Mouse (Mus musculus) midbrain, postnatal 0 days (tissue): ENCODE results near the gene Trpc1. TPM values are rescaled to one million over a fixed set of nuclear protein-coding genes. Genes with fewer than 3 reads are reported as not detected.

Source experiments
- ATAC-seq: fragments of 200-750 bp; cut with Nextera tagmentation; 2 replicates; pipeline ENCODE4 v1.8.0; 2017; ENCODE audit warnings: moderate number of reproducible peaks, mild to moderate bottlenecking, moderate TSS enrichment, moderate library complexity; ENCODE audit not compliant: low FRiP score
- DNase-seq: peaks from one replicate; pipeline ENCODE4 v3.0.0-alpha.2; 2015; ENCODE audit warnings: low spot score
- H3K27ac ChIP-seq: fragments of 300-500 bp; sonication (generic); 2 replicates; pipeline ENCODE4 v1.5.1; 2014; ENCODE audit warnings: low read depth, mild to moderate bottlenecking, low read length, mixed read lengths
- H3K27me3 ChIP-seq: fragments of 300-500 bp; sonication (generic); 2 replicates; pipeline ENCODE4 v1.6.1; 2014; ENCODE audit warnings: low read length, control low read depth, mixed read lengths; ENCODE audit not compliant: insufficient read depth
- H3K36me3 ChIP-seq: fragments of 300-500 bp; sonication (generic); 2 replicates; pipeline ENCODE4 v1.6.1; 2014; ENCODE audit warnings: low read length, control low read depth, mixed read lengths; ENCODE audit not compliant: insufficient read depth
- H3K4me1 ChIP-seq: fragments of 300-500 bp; sonication (generic); 2 replicates; pipeline ENCODE4 v1.6.1; 2014; ENCODE audit warnings: mild to moderate bottlenecking, control low read depth, antibody characterized with exemption, low read length, mixed read lengths; ENCODE audit not compliant: insufficient read depth
- H3K4me2 ChIP-seq: fragments of 300-500 bp; sonication (generic); 2 replicates; pipeline ENCODE4 v1.6.1; 2014; ENCODE audit warnings: low read depth, mild to moderate bottlenecking, low read length, mixed read lengths; ENCODE audit not compliant: poor library complexity, severe bottlenecking
- H3K4me3 ChIP-seq: fragments of 300-500 bp; sonication (generic); 2 replicates; pipeline ENCODE4 v1.5.1; 2014; ENCODE audit warnings: low read depth, mild to moderate bottlenecking, low read length, moderate library complexity
- H3K9ac ChIP-seq: fragments of 300-500 bp; sonication (generic); replicated peaks from 2 replicates; pipeline ENCODE4 v1.6.1; 2014; ENCODE audit warnings: mild to moderate bottlenecking, low read length, moderate library complexity, mixed read lengths; ENCODE audit not compliant: poor library complexity, severe bottlenecking
- H3K9me3 ChIP-seq: fragments of 300-500 bp; sonication (generic); 2 replicates; pipeline ENCODE4 v1.6.1; 2016; ENCODE audit warnings: low read length, control low read depth
- CTCF ChIP-seq: IDR thresholded peaks from 2 replicates; pipeline ENCODE4 v1.5.1; 2016; ENCODE audit warnings: antibody characterized with exemption, mild to moderate bottlenecking
- WGBS: fragments of 180-500 bp; shearing (Covaris S2); extraction: QIAGEN DNeasy Blood & Tissue Kit; methylation state at CpG from one replicate; pipeline ENCODE4 v1.1.7; 2014; 5-methylcytosine and 5-hydroxymethylcytosine counted together
- polyA plus RNA-seq: library from polyadenylated mRNA; unstranded; fragments of >200 nt; fragmentation: Nextera tagmentation; extraction: Ambion mirVana; gene quantifications from 2 replicates; pipeline ENCODE4 v1.2.1, GENCODE M21; 2015
- total RNA-seq: library from RNA; depleted of rRNA; stranded (reverse); fragments of >200 nt; gene quantifications from 2 replicates; pipeline ENCODE4 v1.2.3, GENCODE M21; 2014; rRNA removed

Trpc1 gene
- total RNA-seq (22.3 and 25.0 TPM in 2 replicates), polyA plus RNA-seq (5.4 and 7.1 TPM in 2 replicates)

DNA sequence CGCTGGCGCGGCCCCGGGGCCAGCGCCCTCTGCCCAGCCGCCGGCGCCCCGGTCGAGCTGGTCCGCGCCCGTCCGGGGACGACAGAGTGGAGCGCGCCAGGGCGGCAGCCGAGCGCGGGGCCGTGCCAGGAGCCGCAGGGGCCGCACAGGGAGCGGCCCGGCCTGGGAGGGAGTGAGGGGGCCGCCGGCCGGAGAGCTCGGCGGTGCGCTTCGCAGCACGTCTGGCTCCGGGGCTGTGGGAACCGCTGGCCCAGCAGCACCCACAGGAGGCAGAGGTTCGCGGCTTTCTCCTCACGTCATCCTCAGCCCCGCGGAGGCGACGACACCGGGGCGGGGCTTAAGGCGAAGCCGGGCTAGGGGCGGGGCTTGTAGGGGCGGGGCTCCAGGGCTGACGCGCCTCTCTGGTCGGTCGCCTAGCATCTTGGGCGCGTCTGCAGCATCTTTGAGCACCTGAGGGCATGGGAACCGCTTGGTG, at the start of gene Trpc1:
Gene Trpc1 (minus strand): TSS at position 339 of the 475 bp plus-strand sequence.
- peak; percentile 96 for ATAC-seq
- under 1% methylated on average over 36 of the region's 56 CpGs for WGBS

GRCm38 (mm10) chr9:95796323-95796722, 46.1 kb upstream of the Trpc1 start:
- Histone ChIP-seq H3K36me3 (no peaks in the 10 kb centered on the region), H3K27ac (no peak overlapping the region), H3K9ac (no peak overlapping the region), H3K9me3 (no peaks in the 10 kb centered on the region), H3K4me1 (no peaks in the 10 kb centered on the region), H3K4me3 (no peak overlapping the region), H3K4me2 (no peak overlapping the region), H3K27me3 (no peaks in the 10 kb centered on the region)
- DNase-seq (no peak), ATAC-seq (no peak)
- 90% methylated on average over 2 of the region's 2 CpGs for WGBS
- no peak for TF ChIP-seq CTCF

More for the DNA sequence above, at the start of gene Trpc1:
- H3K4me1 ChIP-seq, result no peaks in the 10 kb centered on the region
- peak within 1 kb of the TSS; percentile 55 for H3K27ac ChIP-seq
- H3K4me3 ChIP-seq, result peak within 1 kb of the TSS; percentile 99
- 0 out of 2 replicates have a peak, but pooled peaks have one; percentile 5 for TF ChIP-seq CTCF
- peak within 1 kb of the TSS; percentile 88 for H3K4me2 ChIP-seq
- H3K36me3 ChIP-seq, result no peaks in the 10 kb centered on the region
- peak within 1 kb of the TSS; percentile 97 for H3K9ac ChIP-seq
- no peaks in the 10 kb centered on the region for H3K9me3 ChIP-seq
- DNase-seq, result peak; percentile 90
- H3K27me3 ChIP-seq, result no peaks in the 10 kb centered on the region

- H3K27me3 ChIP-seq, result no peaks in the 10 kb centered on the region
- no peak for TF ChIP-seq CTCF
- H3K4me2 ChIP-seq, result no peak overlapping the region
- H3K4me3 ChIP-seq, result no peak overlapping the region
- DNase-seq, result no peak
- H3K9me3 ChIP-seq, result no peaks in the 10 kb centered on the region
- H3K9ac ChIP-seq, result no peak overlapping the region
- H3K4me1 ChIP-seq, result no peaks in the 10 kb centered on the region
- H3K36me3 ChIP-seq, result no peaks in the 10 kb centered on the region
- no peak overlapping the region for H3K27ac ChIP-seq
- ATAC-seq, result no peak
- 31% methylated on average over 5 of the region's 5 CpGs for WGBS
Observed at GRCm38 (mm10) chr9:95795844-95796243, 45.7 kb upstream of the Trpc1 start.

DNA sequence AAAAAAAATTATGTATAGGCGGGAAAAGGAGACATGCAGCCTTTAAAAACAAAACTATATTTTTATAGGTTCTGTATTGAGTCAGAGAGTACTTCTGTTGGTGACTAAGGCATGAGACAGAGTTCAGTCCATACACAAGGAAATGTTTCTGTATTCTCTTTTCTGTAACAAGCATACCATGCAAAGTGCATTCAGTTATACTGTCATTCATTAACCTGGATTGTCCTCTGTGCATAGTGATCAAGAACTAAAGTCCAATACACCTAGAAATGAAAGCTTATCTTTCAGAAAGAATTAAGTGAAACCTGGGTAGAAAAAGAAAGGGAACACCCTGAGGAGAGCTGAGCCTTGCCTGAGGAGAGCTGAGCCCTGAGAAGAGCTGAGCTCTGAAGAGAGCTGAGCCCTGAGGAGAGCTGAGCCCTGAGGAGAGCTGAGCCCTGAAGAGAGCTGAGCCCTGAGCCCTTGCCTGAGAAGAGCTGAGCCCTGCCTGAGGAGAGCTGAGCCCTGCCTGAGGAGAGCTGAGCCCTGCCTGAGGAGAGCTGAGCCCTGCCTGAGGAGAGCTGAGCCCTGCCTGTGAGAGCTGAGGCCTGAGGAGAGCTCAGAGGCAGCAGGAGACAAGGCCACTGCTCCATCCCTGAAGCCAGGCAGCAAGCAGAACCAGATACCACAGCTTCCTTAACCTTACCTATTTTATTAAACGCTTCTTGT, 45.1 kb upstream of the Trpc1 start:
- no peaks in the 10 kb centered on the region for H3K27me3 ChIP-seq
- H3K36me3 ChIP-seq, result no peaks in the 10 kb centered on the region
- no peak overlapping the region for H3K4me2 ChIP-seq
- H3K9ac ChIP-seq, result no peak overlapping the region
- no peak for TF ChIP-seq CTCF
- WGBS, result 76% methylated on average over 2 of the region's 2 CpGs
- H3K9me3 ChIP-seq, result no peaks in the 10 kb centered on the region
- no peak overlapping the region for H3K4me3 ChIP-seq
- H3K4me1 ChIP-seq, result no peaks in the 10 kb centered on the region
- DNase-seq (no peak), ATAC-seq (no peak)
- H3K27ac ChIP-seq, result no peak overlapping the region

DNA sequence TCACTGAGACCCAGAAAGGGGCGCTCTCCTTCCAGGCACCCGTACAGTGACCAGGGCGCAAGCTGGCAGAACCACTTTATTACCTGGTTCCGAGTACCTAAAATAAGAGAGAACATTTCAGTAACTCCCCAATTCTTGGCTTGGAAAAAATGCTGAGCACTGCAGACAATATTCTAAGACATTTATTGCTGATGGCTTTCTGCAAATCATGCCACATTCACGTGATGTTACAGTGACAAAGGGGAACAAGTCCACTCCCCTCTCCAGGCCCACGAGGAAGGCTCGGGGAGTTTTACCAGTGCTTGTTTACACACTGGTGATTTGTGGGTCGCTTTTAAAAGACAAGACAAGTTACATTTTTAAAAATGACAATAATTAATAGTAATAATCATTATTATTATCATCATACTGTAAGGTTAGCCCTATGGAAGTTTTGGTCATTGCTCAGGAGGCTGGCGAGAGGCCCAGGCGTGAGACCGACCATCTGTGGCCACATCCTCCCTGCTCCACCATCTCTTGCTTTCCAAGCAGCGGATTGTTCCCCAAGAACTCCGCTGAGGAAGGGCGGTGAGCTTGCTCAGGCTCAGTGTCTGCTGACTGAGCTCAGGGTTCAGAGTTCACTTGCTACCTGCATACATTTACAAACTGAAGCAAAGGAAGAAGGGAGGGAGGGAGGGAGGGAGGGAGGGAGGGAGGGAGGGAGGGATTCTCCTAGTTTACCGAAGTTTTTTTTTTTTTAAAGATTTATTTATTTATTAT, 44.0 kb upstream of the Trpc1 start:
- H3K27ac ChIP-seq, result no peak overlapping the region

More for the DNA sequence above, 44.0 kb upstream of the Trpc1 start:
- H3K4me3 ChIP-seq, result no peak overlapping the region
- no peak overlapping the region for H3K9ac ChIP-seq
- H3K9me3 ChIP-seq, result no peaks in the 10 kb centered on the region
- no peak overlapping the region for H3K4me2 ChIP-seq
- WGBS, result 90% methylated on average over 15 of the region's 15 CpGs
- no peak for TF ChIP-seq CTCF
- ATAC-seq (no peak), DNase-seq (no peak)
- H3K4me1 ChIP-seq, result no peaks in the 10 kb centered on the region
- H3K27me3 ChIP-seq, result no peaks in the 10 kb centered on the region
- H3K36me3 ChIP-seq, result no peaks in the 10 kb centered on the region
